Mouse (Mus musculus): ENCODE results near the gene Tbx20. TPM values are rescaled to one million over a fixed set of nuclear protein-coding genes. Genes with fewer than 3 reads are reported as not detected.

Tbx20 gene
- total and polyA plus RNA-seq, 2 experiments from 2014 or later, result 0.05 TPM; not detected in 1

GRCm38 (mm10) chr9:24769611-24770010 is 4.5 kb downstream of the Tbx20 start:
- H3K9me3 ChIP-seq (ENCODE audit: low read length), result no peaks in the 10 kb centered on the region
- no peak overlapping the region for H3K27ac ChIP-seq (ENCODE audit: low read depth, low read length)
- DNase-seq, result peak; percentile 58
- no peak overlapping the region for H3K9ac ChIP-seq
- H3K4me2 ChIP-seq (ENCODE audit: low read depth), result no peak overlapping the region
- no peak for TF ChIP-seq CTCF (IDR thresholded peaks at IDR 0.05; ENCODE audit: low read depth)
- no peak for ATAC-seq
- no peaks in the 10 kb centered on the region for H3K36me3 ChIP-seq (ENCODE audit: insufficient read depth)
- H3K4me1 ChIP-seq (ENCODE audit: insufficient read depth), result no peaks in the 10 kb centered on the region
- no peak overlapping the region for H3K4me3 ChIP-seq (ENCODE audit: low read depth, low read length)
- peaks cover 77% of the 10 kb centered on the region for H3K27me3 ChIP-seq (ENCODE audit: insufficient read depth, low read length)
- 3% methylated on average over 9 of the region's 9 CpGs for WGBS

GRCm38 (mm10) chr9:24767056-24767455 is 7.0 kb downstream of the Tbx20 start:
- no peak overlapping the region for H3K4me3 ChIP-seq (ENCODE audit: low read depth, low read length)
- TF ChIP-seq CTCF (IDR thresholded peaks at IDR 0.05; ENCODE audit: low read depth), result no peak
- no peak overlapping the region for H3K9ac ChIP-seq
- H3K4me2 ChIP-seq (ENCODE audit: low read depth), result no peak overlapping the region
- H3K27ac ChIP-seq (ENCODE audit: low read depth, low read length), result no peak overlapping the region
- H3K36me3 ChIP-seq (ENCODE audit: insufficient read depth), result no peaks in the 10 kb centered on the region
- peaks cover 52% of the 10 kb centered on the region for H3K27me3 ChIP-seq (ENCODE audit: insufficient read depth, low read length)
- H3K9me3 ChIP-seq (ENCODE audit: low read length), result no peaks in the 10 kb centered on the region
- 42% methylated on average over 3 of the region's 3 CpGs for WGBS
- DNase-seq (no peak), ATAC-seq (no peak)
- no peaks in the 10 kb centered on the region for H3K4me1 ChIP-seq (ENCODE audit: insufficient read depth)

GRCm38 (mm10) chr9:24765572-24765971 is 8.5 kb downstream of the Tbx20 start:
- H3K9ac ChIP-seq, result no peak overlapping the region
- WGBS, result 37% methylated on average over 4 of the region's 4 CpGs
- no peak for TF ChIP-seq CTCF (IDR thresholded peaks at IDR 0.05; ENCODE audit: low read depth)
- H3K27me3 ChIP-seq (ENCODE audit: insufficient read depth, low read length), result peaks cover 37% of the 10 kb centered on the region
- no peak for DNase-seq
- ATAC-seq, result no peak
- no peaks in the 10 kb centered on the region for H3K4me1 ChIP-seq (ENCODE audit: insufficient read depth)
- H3K36me3 ChIP-seq (ENCODE audit: insufficient read depth), result no peaks in the 10 kb centered on the region
- no peaks in the 10 kb centered on the region for H3K9me3 ChIP-seq (ENCODE audit: low read length)
- no peak overlapping the region for H3K4me3 ChIP-seq (ENCODE audit: low read depth, low read length)
- H3K4me2 ChIP-seq (ENCODE audit: low read depth), result no peak overlapping the region
- no peak overlapping the region for H3K27ac ChIP-seq (ENCODE audit: low read depth, low read length)

GRCm38 (mm10) chr9:24760461-24760860 is 13.6 kb downstream of the Tbx20 start:
- DNase-seq (no peak), ATAC-seq (no peak)
- Histone ChIP-seq H3K9ac (no peak overlapping the region), H3K27ac (ENCODE audit: low read depth, low read length) (no peak overlapping the region), H3K4me2 (ENCODE audit: low read depth) (no peak overlapping the region), H3K36me3 (ENCODE audit: insufficient read depth) (no peaks in the 10 kb centered on the region), H3K4me1 (ENCODE audit: insufficient read depth) (no peaks in the 10 kb centered on the region), H3K4me3 (ENCODE audit: low read depth, low read length) (no peak overlapping the region), H3K27me3 (ENCODE audit: insufficient read depth, low read length) (peaks cover 2% of the 10 kb centered on the region), H3K9me3 (ENCODE audit: low read length) (no peaks in the 10 kb centered on the region)
- 26% methylated on average over 4 of the region's 4 CpGs for WGBS
- TF ChIP-seq CTCF (IDR thresholded peaks at IDR 0.05; ENCODE audit: low read depth), result peak; percentile 59

GRCm38 (mm10) chr9:24744958-24745357 is 29.1 kb downstream of the Tbx20 start:
- Histone ChIP-seq H3K36me3 (ENCODE audit: insufficient read depth) (no peaks in the 10 kb centered on the region), H3K4me2 (ENCODE audit: low read depth) (no peak overlapping the region), H3K4me3 (ENCODE audit: low read depth, low read length) (no peak overlapping the region), H3K27ac (ENCODE audit: low read depth, low read length) (no peak overlapping the region), H3K4me1 (ENCODE audit: insufficient read depth) (no peaks in the 10 kb centered on the region), H3K9ac (no peak overlapping the region), H3K9me3 (ENCODE audit: low read length) (no peaks in the 10 kb centered on the region), H3K27me3 (ENCODE audit: insufficient read depth, low read length) (no peaks in the 10 kb centered on the region)
- ATAC-seq (no peak), DNase-seq (no peak)
- TF ChIP-seq CTCF (IDR thresholded peaks at IDR 0.05; ENCODE audit: low read depth), result no peak
- WGBS, result 92% methylated on average over 5 of the region's 5 CpGs

- DNase-seq (peak; percentile 17), ATAC-seq (no peak)
- Histone ChIP-seq H3K27ac (ENCODE audit: low read depth, low read length) (no peak overlapping the region), H3K9me3 (ENCODE audit: low read length) (no peaks in the 10 kb centered on the region), H3K4me2 (ENCODE audit: low read depth) (no peak overlapping the region), H3K9ac (no peak overlapping the region), H3K27me3 (ENCODE audit: insufficient read depth, low read length) (no peaks in the 10 kb centered on the region), H3K4me3 (ENCODE audit: low read depth, low read length) (no peak overlapping the region), H3K4me1 (ENCODE audit: insufficient read depth) (no peaks in the 10 kb centered on the region), H3K36me3 (ENCODE audit: insufficient read depth) (no peaks in the 10 kb centered on the region)
- TF ChIP-seq CTCF (IDR thresholded peaks at IDR 0.05; ENCODE audit: low read depth), result peak; percentile 53
Measured at GRCm38 (mm10) chr9:24701246-24701645, 72.9 kb downstream of the Tbx20 start.

GRCm38 (mm10) chr9:24696405-24696778 is 77.7 kb downstream of the Tbx20 start:
- DNase-seq (no peak), ATAC-seq (no peak)
- WGBS, result 19% methylated on average over 9 of the region's 9 CpGs
- Histone ChIP-seq H3K27me3 (ENCODE audit: insufficient read depth, low read length) (no peaks in the 10 kb centered on the region), H3K4me1 (ENCODE audit: insufficient read depth) (0 out of 2 replicates have a peak, but pooled peaks cover 4% of the 10 kb centered on the region), H3K4me2 (ENCODE audit: low read depth) (peak overlapping the region; percentile 97), H3K9ac (peak overlapping the region; percentile 52; the same call in 1 of the 2 replicates), H3K27ac (ENCODE audit: low read depth, low read length) (no peak overlapping the region), H3K9me3 (ENCODE audit: low read length) (no peaks in the 10 kb centered on the region), H3K36me3 (ENCODE audit: insufficient read depth) (no peaks in the 10 kb centered on the region), H3K4me3 (ENCODE audit: low read depth, low read length) (peak overlapping the region; percentile 46)
- TF ChIP-seq CTCF (IDR thresholded peaks at IDR 0.05; ENCODE audit: low read depth), result no peak

All from forebrain, postnatal 0 days (tissue).